Mouse (Mus musculus): ENCODE results near the gene Agtrap.
"Not testable (repeated sequence)": the region's sequence is repeated elsewhere in the genome, so short reads cannot be mapped to it uniquely, and the experiment has no call there.

Gene Agtrap

DNA sequence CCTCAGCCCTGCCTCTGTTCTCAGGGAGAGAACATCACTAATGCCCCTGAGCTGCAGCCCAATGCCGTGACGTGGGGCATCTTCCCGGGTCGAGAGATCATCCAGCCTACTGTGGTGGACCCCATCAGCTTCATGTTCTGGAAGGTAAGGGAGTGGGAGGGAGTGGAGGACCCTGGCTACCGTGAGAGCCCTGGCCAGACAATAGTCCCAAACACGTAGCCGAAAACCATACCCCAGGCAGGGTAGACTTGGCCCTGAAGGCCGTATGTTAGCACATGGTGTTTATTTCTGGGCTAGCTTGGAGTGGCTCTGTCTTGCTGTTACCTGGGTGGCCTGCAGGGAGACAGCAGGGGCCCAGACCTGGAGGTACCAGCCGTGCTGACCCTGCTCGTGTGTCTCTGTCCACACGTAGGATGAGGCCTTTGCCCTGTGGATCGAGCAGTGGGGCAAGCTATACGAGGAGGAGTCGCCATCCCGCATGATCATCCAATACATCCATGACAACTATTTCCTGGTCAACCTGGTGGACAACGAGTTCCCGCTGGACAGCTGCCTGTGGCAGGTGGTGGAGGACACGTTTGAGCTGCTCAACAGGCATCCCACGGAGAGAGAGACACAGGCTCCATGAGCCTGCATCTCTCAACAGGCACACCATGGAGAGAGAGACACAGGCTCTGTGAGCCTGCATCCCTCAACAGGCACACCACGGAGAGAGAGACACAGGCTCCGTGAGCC, 32.7 kb downstream of the Agtrap start:
- in situ Hi-C loops (cut with MboI; ENCODE audit: unreplicated experiment in 2 of 2), result no loop called here

DNA sequence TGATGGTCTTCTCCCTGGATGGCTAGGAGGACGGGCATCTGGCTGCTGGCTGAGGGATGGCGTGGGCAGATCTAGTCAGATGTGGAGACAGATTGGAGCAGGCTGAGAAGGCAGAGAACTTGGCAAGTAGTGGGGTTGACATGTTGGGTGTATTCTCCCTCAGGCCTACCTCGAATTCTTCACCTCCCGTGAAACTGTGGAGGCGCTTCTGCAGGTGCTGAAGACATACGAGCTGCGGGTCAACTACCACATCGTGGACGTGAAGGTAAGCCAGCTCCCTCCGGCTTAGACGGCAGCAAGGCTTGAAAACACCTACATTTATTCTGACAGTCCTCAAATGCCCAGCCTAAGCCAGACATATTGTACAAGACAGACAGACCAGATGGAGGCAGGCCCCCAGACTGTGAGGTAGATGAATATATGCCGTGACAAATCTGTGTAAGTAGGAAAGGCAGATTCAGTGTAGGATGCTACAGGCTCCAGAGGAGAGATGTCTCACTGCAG, 34.4 kb downstream of the Agtrap start:
- in situ Hi-C loops (cut with MboI; ENCODE audit: unreplicated experiment in 2 of 2), result no loop called here

DNA sequence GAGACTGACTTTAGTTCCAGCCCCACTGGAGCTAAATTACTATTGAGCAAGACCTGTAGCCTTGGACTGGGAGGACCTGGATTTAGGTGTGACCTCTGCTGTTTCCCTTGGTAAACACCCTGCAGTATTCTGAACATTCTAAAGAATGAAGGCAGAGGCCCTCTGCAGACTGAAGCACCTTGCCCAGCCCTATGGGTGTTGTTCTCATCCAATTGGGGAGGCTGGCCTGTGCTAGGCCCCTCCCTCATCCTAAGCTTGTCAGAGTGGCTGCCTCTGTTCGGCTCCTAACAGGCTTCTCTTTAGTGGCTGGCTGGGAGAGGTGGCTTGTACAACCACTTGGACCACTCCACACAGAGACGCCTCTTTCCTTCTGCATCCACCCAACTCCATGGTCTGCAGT, 34.9 kb downstream of the Agtrap start:
- in situ Hi-C loops (cut with MboI; ENCODE audit: unreplicated experiment in 2 of 2), result no loop called here

DNA sequence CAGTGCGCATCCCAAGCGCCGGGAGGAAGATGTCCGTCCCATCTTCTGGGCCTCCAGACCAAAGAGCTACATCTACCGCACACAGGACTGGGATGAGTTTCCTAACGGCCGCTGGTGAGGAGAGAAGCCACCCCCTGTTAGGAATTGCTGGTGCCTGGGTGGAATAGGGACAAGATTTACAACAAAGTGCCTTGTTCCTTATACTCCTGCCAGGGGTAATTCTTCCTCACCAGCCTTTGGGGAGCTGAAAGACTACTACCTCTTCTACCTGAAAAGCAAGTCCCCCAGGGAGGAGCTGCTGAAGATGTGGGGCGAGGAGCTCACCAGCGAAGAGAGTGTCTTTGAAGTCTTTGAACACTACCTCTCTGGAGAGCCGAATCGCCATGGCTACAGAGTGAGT, 35.9 kb downstream of the Agtrap start:
- in situ Hi-C loops (cut with MboI; ENCODE audit: unreplicated experiment in 2 of 2), result no loop called here

DNA sequence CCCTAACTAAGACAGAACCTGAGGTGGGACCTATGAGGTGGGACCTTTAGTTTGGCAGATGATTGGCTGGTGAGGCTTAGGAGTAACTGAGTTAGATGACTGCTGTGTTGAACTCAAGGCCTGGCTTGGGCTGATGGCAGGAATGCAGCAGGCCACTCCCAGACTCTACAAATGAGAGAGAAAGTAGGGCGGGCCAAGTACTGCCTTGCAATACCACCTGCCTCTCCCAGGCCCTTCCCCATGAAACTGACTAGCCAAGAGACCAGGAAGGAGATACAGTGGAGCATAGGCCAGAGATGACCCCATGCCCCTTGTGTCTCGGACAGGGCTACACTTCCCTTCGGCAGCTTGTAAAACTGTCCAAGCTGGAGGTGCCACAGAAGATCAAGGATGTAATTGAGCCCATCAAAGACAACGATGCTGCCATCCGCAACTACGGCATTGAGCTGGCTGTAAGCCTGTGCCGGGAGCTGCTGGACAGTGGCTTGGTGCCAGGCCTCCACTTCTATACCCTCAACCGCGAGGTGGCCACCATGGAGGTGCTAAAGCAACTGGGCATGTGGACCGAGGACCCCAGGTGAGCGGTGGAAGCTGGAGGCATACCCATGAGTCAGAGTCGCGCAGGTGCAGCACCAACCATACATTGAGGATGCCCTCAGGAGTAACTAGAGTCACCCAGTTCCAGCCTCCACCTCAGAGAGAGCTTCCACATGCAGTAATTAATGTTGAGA, 36.6 kb downstream of the Agtrap start:
- in situ Hi-C loops (cut with MboI; ENCODE audit: unreplicated experiment in 2 of 2), result no loop called here

DNA sequence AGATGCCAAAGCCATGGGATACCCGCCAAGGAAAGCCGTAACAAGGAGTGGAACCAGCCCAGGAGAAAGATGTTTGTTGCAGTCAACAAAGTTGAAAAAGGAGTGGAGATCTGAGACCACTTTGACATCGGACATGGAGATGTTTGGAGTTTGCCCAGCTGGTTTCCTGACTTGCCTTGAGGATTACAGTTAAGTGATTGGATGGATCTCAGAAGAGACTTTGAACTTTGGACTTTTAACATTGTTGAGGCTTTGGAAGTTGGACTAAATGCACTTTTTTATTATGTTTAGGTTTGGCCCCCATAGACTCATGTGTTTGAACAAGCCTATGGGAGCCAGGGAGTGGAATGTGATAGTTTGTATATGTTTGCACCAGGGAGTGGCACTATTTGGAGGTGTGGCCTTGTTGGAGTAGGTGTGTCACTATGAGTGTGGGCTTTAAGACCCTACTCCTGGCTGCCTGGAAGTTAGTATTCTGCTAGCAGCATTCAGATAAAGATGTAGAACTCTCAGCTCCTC, 37.4 kb downstream of the Agtrap start:
- in situ Hi-C loops (cut with MboI; ENCODE audit: unreplicated experiment in 2 of 2), result not testable (repeated sequence)

DNA sequence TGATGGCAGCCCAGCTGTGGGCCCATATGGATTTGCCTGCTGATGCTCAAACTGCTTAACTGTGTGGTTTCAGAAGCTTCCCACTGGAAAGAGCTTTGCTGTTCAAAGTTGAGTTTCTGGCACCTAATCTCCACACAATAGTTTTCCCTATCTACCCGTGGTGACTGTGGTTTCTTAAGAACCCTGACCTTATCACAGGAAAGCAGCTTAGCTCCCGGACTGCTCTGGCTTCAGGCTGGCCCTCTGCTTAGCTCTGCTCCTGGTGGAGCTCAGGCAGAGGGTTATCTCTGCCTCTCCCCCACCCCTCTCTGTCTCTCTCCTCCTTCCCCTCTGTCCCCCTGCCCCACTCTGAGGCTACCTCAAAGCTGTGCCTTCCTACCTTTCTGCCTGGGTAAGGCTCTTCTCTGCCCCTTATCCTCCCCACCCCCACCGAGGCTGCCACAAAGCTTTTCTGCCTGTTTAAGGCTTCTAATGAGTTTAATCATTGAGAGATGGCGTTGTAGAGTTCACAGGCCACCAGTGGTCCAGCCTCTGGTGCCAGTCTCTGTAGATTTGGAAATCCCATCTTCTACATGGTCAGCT, 41.3 kb downstream of the Agtrap start:
- in situ Hi-C loops (cut with MboI; ENCODE audit: unreplicated experiment in 2 of 2), result no loop called here

DNA sequence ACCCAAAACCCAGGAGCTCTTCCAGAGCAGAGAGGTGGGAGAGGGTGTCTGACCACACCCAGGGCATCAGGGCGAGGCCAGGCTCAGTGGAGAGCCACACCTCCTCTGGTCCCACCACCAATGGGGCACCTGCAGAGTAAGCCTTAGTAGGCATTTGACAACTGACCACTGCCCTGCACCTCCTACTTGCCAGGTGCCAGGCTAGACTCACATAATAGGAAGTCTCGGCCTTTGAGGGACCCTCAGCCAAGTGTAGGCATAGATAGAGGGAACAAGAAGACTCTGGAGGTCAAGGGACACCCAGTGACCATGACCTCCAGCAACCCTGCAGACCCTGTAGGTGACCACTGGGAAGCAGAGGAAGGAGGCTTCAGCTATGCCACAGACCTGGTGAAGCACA, 43.7 kb downstream of the Agtrap start:
- in situ Hi-C loops (cut with MboI; ENCODE audit: unreplicated experiment in 2 of 2), result no loop called here

DNA sequence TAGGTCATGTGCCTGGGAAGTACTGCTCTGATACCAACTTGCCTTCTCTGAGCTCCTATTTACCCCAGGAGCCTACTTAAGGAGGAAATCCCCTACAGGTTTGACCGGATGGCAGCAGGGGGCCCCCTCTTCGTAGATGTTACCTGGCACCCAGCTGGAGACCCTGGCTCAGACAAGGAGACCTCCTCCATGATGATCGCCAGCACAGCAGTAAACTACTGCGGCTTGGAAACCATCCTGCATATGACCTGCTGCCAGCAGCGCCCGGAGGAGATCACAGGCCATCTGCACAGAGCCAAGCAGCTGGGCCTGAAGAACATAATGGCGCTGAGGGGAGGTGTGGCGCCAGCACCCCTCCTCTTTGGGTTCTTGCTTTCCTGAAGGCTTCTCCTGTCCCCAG, 44.5 kb downstream of the Agtrap start:
- in situ Hi-C loops (cut with MboI; ENCODE audit: unreplicated experiment in 2 of 2), result not testable (repeated sequence)

DNA sequence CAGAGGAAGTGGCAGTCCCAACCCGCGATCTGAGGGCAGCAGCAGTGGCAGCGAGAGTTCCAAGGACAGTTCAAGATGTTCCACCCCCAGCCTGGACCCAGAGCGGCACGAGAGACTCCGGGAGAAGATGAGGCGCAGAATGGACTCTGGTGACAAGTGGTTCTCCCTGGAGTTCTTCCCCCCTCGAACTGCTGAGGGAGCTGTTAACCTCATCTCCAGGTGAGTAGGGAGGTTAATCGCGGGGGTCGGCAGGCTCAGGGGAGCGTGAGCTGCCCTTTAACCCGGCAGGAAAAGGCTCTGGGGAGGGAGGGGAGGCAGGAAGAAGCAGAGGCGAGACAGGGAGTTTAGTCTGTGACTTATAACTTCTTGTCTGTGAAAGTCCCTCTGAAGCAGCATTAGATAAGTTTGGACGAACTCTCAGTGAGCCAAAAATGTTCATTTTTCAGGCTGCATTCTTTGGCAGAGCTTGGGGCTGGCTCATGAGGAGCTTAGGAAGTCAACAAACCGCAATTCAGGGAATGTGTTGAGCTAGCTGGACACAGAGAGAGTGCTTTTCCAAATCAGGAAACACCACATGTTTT, 46.1 kb downstream of the Agtrap start:
- in situ Hi-C loops (cut with MboI; ENCODE audit: unreplicated experiment in 2 of 2), result no loop called here

DNA sequence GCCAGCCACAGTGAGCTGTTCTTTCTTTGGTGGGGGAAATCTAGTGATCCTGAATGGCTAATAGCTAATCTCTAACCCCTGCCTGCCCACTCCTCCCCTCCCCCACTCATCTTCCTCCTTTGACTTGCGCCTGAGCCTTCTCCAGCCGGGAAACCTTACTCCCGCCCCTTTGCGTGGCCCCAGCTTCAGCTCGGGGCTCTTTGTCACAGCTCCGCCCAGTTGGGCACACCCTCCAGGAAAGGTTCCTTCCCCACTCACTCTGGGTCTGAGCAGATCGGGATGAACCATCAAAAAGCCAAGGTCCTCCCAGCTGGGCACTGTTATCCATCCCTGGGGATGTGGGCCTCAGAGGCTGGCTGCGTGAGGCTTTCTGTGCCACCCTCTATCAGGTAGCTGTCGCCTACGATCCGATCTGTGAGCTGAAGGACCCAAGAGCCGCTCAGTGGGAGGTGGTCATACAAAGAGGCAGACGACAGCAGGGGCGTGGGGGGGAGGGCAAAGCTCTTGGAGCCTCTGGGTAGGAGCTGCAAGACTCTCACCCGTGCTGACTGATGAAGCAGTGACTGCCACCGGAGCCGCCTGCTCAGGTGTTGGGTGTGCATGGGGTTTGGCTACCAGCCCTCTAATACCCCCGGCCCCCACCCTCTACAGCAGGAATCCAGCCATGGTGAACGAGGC, 46.8 kb downstream of the Agtrap start:
- in situ Hi-C loops (cut with MboI; ENCODE audit: unreplicated experiment in 2 of 2), result no loop called here

DNA sequence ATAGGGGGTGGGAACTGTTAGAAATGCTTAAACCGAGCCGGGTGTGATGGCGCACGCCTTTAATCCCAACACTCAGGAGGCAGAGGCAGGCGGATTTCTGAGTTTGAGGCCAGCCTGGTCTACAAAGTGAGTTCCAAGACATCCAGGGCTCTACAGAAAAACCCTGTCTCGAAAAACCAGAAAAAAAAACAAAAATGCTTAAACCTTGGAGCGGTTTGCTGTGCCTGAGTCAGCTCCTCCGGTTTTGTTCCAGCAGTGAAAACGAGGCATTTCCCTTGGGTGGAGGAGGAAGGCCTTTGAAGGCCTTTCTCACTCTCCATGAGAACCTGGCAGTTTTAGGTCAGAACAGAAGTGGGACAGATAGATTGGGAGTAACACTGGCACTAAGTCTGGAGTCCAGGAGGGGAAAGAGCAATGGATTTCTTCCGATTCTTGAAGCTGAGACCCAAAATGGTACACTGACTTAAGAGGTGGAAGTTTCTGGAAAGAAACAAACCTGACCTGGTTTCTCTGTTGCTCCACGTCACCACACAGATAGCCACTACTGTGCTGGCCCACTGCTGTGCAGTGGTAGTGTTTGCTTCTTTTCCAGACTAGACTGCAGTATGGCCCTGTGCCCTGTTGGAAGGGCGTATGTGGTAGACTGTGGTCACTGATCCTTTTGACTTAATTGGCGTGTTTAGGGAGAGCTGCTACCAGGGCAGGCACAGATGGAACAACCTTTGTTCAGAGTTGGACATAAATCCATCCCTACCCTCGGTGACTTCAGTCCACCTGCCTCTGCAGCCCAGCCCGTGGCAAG, 47.6 kb downstream of the Agtrap start:
- in situ Hi-C loops (cut with MboI; ENCODE audit: unreplicated experiment in 2 of 2), result no loop called here

DNA sequence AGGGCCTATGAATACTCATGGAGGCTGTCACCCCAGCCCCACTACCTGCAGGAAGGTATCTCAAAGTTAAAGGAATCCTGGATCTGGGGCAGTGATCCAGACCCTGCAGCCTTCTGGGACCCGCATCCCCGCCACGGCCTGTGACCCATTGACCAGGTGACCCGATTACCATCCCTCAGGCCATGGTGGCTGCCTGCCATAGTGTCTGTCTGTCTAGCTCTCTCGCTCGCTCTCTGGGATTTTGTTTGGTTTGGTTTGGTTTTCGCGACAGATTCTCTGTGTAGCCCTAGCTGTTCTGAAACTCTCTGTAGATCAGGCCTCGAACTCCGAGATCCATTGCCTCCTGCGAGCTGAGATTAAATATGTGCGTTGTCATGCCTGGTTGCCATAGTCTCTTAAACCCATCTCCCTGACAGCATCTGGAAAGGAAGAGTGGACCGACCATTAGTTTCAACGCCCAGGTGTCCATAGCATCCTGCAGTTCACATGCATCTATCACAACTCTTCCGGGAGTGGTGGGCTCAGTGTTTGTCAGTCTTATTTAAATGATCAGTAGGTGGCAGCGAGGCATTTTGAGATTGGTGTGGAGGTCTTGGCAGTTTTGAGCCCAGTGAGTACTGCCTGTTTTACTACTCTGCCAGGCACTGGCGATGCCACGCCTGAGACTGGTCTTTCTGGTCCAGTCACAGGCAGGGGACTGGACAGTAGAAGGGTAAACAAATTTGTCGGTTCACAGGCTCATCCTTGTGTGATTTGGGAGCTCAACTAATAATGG, 48.4 kb downstream of the Agtrap start:
- in situ Hi-C loops (cut with MboI; ENCODE audit: unreplicated experiment in 2 of 2), result loop anchor here in 1 of 2 experiments (5.0 kb wide), 1 partner anchor 48 kb away; the partner anchor contains the start of gene Agtrap

DNA sequence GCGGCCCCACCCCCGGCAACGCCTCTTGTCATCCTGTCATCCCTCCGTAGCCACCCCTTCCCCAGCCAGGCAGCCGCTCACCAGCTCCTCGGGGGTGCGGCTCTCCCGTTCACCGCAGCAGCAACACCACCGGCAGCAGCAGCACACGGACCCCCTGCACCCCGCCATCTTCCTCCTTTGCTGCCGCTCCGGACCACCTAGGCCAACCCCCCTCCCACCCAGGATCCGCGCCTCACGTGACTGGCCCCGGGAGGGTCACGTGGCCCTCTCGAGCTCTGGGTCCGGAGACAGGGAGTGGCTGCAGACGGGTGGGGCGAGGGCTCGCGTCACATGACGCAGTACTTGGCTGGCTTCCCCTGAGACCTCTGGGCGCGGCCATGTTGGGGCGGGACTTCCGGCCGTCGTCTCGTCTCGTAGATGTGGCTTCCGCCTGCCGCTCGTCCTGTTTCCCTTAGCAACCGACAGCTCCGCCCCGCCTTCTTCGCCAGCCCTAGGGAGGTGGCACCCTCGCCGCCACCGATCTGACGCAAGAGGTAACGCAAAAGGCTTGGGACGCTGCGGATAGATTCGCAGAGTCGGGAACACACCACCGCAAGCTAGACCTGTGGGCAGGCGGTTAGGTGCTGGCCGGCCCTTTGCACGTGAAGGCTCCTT, 49.1 kb downstream of the Agtrap start, which contains the start of the genes Clcn6 and Mthfr:
TSS of gene Clcn6 (minus strand) at position 222 of the 654 bp plus-strand sequence.
TSS of gene Mthfr (plus strand) at position 478 of the 654 bp plus-strand sequence.
- in situ Hi-C loops (cut with MboI; ENCODE audit: unreplicated experiment in 2 of 2), result loop anchor here in 1 of 2 experiments (5.0 kb wide), 1 partner anchor 49 kb away; the partner anchor contains the start of gene Agtrap

DNA sequence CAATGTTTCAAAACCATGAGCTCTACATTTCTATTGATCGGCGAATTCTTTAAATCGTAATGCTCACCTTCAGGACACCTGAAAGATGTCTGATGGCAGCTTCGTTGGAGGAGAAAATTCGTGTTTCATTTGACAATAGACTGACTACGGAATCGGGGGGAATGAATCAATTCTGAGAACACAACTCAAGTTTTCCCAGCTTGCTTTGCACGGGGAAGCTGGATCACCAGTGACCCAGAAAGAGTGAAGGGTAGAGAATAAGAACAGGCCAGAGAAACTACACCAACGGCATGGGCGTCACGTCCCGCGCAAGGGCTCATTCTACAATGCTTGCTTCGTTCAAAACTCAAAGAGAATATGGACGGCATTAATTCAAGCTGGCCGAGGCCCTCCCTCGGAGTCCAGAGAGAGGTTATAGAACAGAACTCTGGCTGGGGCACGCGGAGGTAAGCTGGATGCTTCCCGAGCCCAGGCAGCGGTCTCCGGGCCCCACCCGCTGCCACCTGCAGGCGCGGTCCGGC, 49.7 kb downstream of the Agtrap start:
- in situ Hi-C loops (cut with MboI; ENCODE audit: unreplicated experiment in 2 of 2), result loop anchor here in 1 of 2 experiments (5.0 kb wide), 1 partner anchor 49 kb away; the partner anchor contains the start of gene Agtrap

DNA sequence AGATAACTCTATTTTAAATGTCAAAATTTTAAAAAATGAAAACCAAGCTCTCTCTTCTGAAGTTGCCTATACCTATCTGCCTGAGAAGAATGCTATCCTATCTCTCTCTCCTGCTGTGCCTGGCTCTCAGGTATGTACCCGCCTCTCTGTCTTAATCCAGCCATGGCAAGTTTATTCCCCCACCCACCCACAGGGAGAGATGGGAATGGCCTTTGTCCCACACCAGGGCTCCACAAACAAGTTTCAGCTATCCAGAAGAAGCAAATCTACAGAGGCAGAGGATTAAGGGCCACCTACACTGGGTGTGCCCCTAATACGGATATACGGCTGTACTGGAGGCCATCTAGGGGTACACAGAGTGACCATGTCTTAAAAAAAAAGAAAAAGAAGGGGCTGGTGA, 52.4 kb downstream of the Agtrap start:
- in situ Hi-C loops (cut with MboI; ENCODE audit: unreplicated experiment in 2 of 2), result loop anchor here in 1 of 2 experiments (5.0 kb wide), 1 partner anchor 52 kb away; the partner anchor contains the start of gene Agtrap

DNA sequence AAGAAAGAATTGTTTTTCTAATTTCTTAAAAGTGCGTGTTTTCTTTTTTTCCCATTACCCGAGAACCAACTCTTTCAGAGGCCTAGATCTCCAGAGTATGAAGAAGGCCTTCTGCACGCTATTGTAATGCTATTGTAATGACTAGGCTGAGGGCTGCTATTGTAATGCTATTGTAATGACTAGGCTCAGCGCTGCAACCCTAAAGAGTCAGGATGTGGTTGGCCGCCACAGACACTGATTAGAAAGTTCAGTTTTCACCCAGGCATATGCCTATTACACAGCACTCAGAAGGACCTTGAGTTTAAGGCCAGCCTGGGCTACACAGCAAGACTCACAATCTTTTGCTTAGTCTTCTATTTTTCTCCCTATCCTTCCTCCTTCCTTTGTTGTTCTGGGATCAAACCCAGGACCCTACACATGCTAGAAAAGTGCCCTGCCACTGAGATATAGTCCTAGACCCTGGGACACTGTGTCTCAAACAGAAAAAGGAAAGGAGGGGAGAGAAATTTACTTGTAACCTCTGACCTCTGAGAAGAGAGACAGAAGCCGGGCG, 53.9 kb downstream of the Agtrap start:
- in situ Hi-C loops (cut with MboI; ENCODE audit: unreplicated experiment in 2 of 2), result no loop called here

Data from v-Abl transformed pro-B cells (cell line).